Mouse (Mus musculus): ENCODE measurements at regions not wholly inside any gene's neighbourhood (a gene's known extent, or its start where the extent isn't known, plus 50 kb on each side); places are given as distances from the start of the nearest gene placed in this dataset.
A peak's percentile ranks its signal among the peaks of the same experiment; 100 is the strongest.

GRCm38 (mm10) chr2:166442997-166443396 is 270.6 kb downstream of the Prex1 start:
- Histone ChIP-seq H3K27ac (no peak overlapping the region), H3K4me3 (no peak overlapping the region)
- no peak for DNase-seq (ENCODE audit: low spot score in 2 of 2)
- TF ChIP-seq CTCF (conservative IDR thresholded peaks at IDR 0.05): no peak

GRCm38 (mm10) chr2:166439847-166440775 is 273.5 kb downstream of the Prex1 start:
- DNase-seq (ENCODE audit: low spot score in 2 of 2): peak in 1 of 2 experiments; percentile 59
- TF ChIP-seq CTCF (conservative IDR thresholded peaks at IDR 0.05): peak; percentile 86
- no peak overlapping the region for H3K4me3 ChIP-seq
- no peak overlapping the region for H3K27ac ChIP-seq

GRCm38 (mm10) chr2:166438207-166438606 is 275.4 kb downstream of the Prex1 start:
- no peak overlapping the region for H3K4me3 ChIP-seq
- DNase-seq (ENCODE audit: low spot score in 2 of 2): no peak
- no peak overlapping the region for H3K27ac ChIP-seq
- TF ChIP-seq CTCF (conservative IDR thresholded peaks at IDR 0.05): no peak

- no peak overlapping the region for H3K4me3 ChIP-seq
- no peak for TF ChIP-seq CTCF (conservative IDR thresholded peaks at IDR 0.05)
These were observed 279.1 kb downstream of the Prex1 start for GRCm38 (mm10) chr2:166434554-166434953.

GRCm38 (mm10) chr2:166433655-166434333 is 278.3 kb upstream of the Sulf2 start:
- DNase-seq (ENCODE audit: low spot score in 2 of 2): peak; percentile 45 to 77
- TF ChIP-seq CTCF (conservative IDR thresholded peaks at IDR 0.05): no peak
- Histone ChIP-seq H3K4me3 (no peak overlapping the region), H3K27ac (peak overlapping the region; percentile 8; the same call in 1 of the 2 replicates)

More at GRCm38 (mm10) chr2:166434554-166434953, 279.1 kb downstream of the Prex1 start:
- no peak for DNase-seq (ENCODE audit: low spot score in 2 of 2)
- no peak overlapping the region for H3K27ac ChIP-seq

- Histone ChIP-seq H3K27ac (peak overlapping the region; percentile 8; the same call in 1 of the 2 replicates), H3K4me3 (no peak overlapping the region)
- DNase-seq (ENCODE audit: low spot score in 2 of 2): no peak
- TF ChIP-seq CTCF (conservative IDR thresholded peaks at IDR 0.05): no peak
These were observed 277.6 kb upstream of the Sulf2 start for GRCm38 (mm10) chr2:166432948-166433654.

- DNase-seq (ENCODE audit: low spot score in 2 of 2): no peak
- no peak for TF ChIP-seq CTCF (conservative IDR thresholded peaks at IDR 0.05)
- Histone ChIP-seq H3K27ac (no peak overlapping the region), H3K4me3 (no peak overlapping the region)
These were observed 277.1 kb upstream of the Sulf2 start for GRCm38 (mm10) chr2:166432531-166432930.

- Histone ChIP-seq H3K4me3 (no peak overlapping the region), H3K27ac (no peak overlapping the region)
- TF ChIP-seq CTCF (conservative IDR thresholded peaks at IDR 0.05): no peak
- DNase-seq (ENCODE audit: low spot score in 2 of 2): peak in 1 of 2 experiments; percentile 17
These were observed 274.5 kb upstream of the Sulf2 start for GRCm38 (mm10) chr2:166429918-166430317.

- H3K27ac ChIP-seq: no peak overlapping the region
These were observed 274.0 kb upstream of the Sulf2 start for GRCm38 (mm10) chr2:166429494-166429893.

GRCm38 (mm10) chr2:166427390-166427789 is 271.9 kb upstream of the Sulf2 start:
- H3K4me3 ChIP-seq: no peak overlapping the region
- DNase-seq (ENCODE audit: low spot score in 2 of 2): no peak
- TF ChIP-seq CTCF (conservative IDR thresholded peaks at IDR 0.05): no peak
- no peak overlapping the region for H3K27ac ChIP-seq

More at GRCm38 (mm10) chr2:166429494-166429893, 274.0 kb upstream of the Sulf2 start:
- H3K4me3 ChIP-seq: no peak overlapping the region
- no peak for DNase-seq (ENCODE audit: low spot score in 2 of 2)
- TF ChIP-seq CTCF (conservative IDR thresholded peaks at IDR 0.05): no peak

- TF ChIP-seq CTCF (conservative IDR thresholded peaks at IDR 0.05): no peak
- H3K4me3 ChIP-seq: no peak overlapping the region
- no peak overlapping the region for H3K27ac ChIP-seq
- DNase-seq (ENCODE audit: low spot score in 2 of 2): no peak
These were observed 271.5 kb upstream of the Sulf2 start for GRCm38 (mm10) chr2:166426960-166427359.

GRCm38 (mm10) chr2:166426457-166426856 is 271.0 kb upstream of the Sulf2 start:
- DNase-seq (ENCODE audit: low spot score in 2 of 2): no peak
- Histone ChIP-seq H3K4me3 (no peak overlapping the region), H3K27ac (no peak overlapping the region)
- no peak for TF ChIP-seq CTCF (conservative IDR thresholded peaks at IDR 0.05)

GRCm38 (mm10) chr2:166425141-166425540 is 269.7 kb upstream of the Sulf2 start:
- TF ChIP-seq CTCF (conservative IDR thresholded peaks at IDR 0.05): no peak
- no peak for DNase-seq (ENCODE audit: low spot score in 2 of 2)
- Histone ChIP-seq H3K4me3 (no peak overlapping the region), H3K27ac (no peak overlapping the region)
